Mouse (Mus musculus) heart, embryonic 10.5 days (tissue): ENCODE measurements at regions not wholly inside any gene's neighbourhood (a gene's known extent, or its start where the extent isn't known, plus 50 kb on each side); places are given as distances from the start of the nearest gene placed in this dataset.

Experiments used
- DNase-seq: peaks from one replicate; pipeline ENCODE4 v3.0.0-alpha.2; 2017; ENCODE audit warnings: low spot score
- H3K27ac ChIP-seq: fragments of 300-500 bp; sonication (generic); 2 replicates; pipeline ENCODE4 v1.5.1; 2016; ENCODE audit warnings: mild to moderate bottlenecking
- H3K27me3 ChIP-seq: fragments of 300-500 bp; sonication (generic); 2 replicates; pipeline ENCODE4 v1.6.1; 2016; ENCODE audit warnings: mild to moderate bottlenecking; ENCODE audit not compliant: poor library complexity, insufficient read depth, severe bottlenecking
- H3K36me3 ChIP-seq: fragments of 300-500 bp; sonication (generic); 2 replicates; pipeline ENCODE4 v1.6.1; 2016; ENCODE audit warnings: mild to moderate bottlenecking, moderate library complexity
- H3K4me1 ChIP-seq: fragments of 300-500 bp; sonication (generic); 2 replicates; pipeline ENCODE4 v1.6.1; 2016; ENCODE audit warnings: mild to moderate bottlenecking
- H3K4me3 ChIP-seq: fragments of 300-500 bp; sonication (generic); 2 replicates; pipeline ENCODE4 v1.5.1; 2016; ENCODE audit warnings: mild to moderate bottlenecking, moderate library complexity
- H3K9me3 ChIP-seq: fragments of 300-500 bp; sonication (generic); 2 replicates; pipeline ENCODE4 v1.6.1; 2016; ENCODE audit warnings: mild to moderate bottlenecking, moderate library complexity
- WGBS: fragments of 180-500 bp; shearing (Covaris S2); methylation state at CpG from one replicate; pipeline ENCODE4 v1.1.7; 2016; 5-methylcytosine and 5-hydroxymethylcytosine counted together

GRCm38 (mm10) chr14:71486176-71486970 lies 886.7 kb upstream of the Fam160b2 start:
- Histone ChIP-seq H3K4me3 (no peak overlapping the region), H3K36me3 (no peaks in the 10 kb centered on the region), H3K27ac (no peak overlapping the region), H3K9me3 (no peaks in the 10 kb centered on the region), H3K4me1 (no peaks in the 10 kb centered on the region), H3K27me3 (no peaks in the 10 kb centered on the region)
- DNase-seq, result no peak
- 81% methylated on average over 12 of the region's 12 CpGs for WGBS

DNA sequence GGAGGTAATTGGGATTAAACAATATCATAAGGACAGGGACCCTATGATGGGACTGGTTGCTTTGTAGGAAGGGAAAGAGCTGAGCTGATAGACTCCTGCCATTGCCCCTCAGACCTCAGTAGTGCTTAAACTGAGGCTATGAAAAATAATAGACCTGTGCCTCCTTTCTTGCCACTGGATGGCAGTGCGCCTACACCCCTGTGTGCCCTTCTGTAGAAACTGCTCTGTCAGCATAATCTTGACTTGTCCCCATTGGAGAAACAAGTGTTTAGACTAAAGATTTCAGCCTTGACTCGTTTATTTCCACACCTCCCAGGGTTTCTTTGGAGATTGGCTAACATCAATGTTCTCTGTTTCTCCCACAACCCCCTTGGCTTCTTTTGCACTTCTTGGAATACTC lies 876.0 kb upstream of the Fam160b2 start:
- H3K36me3 ChIP-seq, result no peaks in the 10 kb centered on the region
- no peak for DNase-seq

GRCm38 (mm10) chr14:71473907-71474306 lies 874.3 kb upstream of the Fam160b2 start:
- no peaks in the 10 kb centered on the region for H3K36me3 ChIP-seq
- no peak overlapping the region for H3K27ac ChIP-seq
- no peak overlapping the region for H3K4me3 ChIP-seq
- no peaks in the 10 kb centered on the region for H3K9me3 ChIP-seq
- WGBS, result 76% methylated on average over 6 of the region's 6 CpGs
- H3K4me1 ChIP-seq, result no peaks in the 10 kb centered on the region
- no peaks in the 10 kb centered on the region for H3K27me3 ChIP-seq
- DNase-seq, result no peak

More for the DNA sequence above, 876.0 kb upstream of the Fam160b2 start:
- H3K27ac ChIP-seq, result no peak overlapping the region
- H3K4me3 ChIP-seq, result no peak overlapping the region
- 44% methylated on average over 2 of the region's 2 CpGs for WGBS
- H3K9me3 ChIP-seq, result no peaks in the 10 kb centered on the region
- H3K4me1 ChIP-seq, result no peaks in the 10 kb centered on the region
- no peaks in the 10 kb centered on the region for H3K27me3 ChIP-seq

- Histone ChIP-seq H3K4me1 (no peaks in the 10 kb centered on the region), H3K27ac (no peak overlapping the region), H3K9me3 (no peaks in the 10 kb centered on the region), H3K36me3 (no peaks in the 10 kb centered on the region), H3K4me3 (no peak overlapping the region), H3K27me3 (no peaks in the 10 kb centered on the region)
- 62% methylated on average over 2 of the region's 2 CpGs for WGBS
- DNase-seq, result no peak
Measured at GRCm38 (mm10) chr14:71432364-71432763, 832.7 kb upstream of the Fam160b2 start.
